Mouse (Mus musculus) CH12.LX (cell line): Measurements from ENCODE around the gene Atp6v0a4.

Source experiments
- CTCF ChIP-seq, 2 experiments: IDR thresholded peaks in 1 of 2; conservative IDR thresholded peaks in 1 of 2; 2 replicates each; pipeline ENCODE4 v1.5.1; 2011 to 2012; ENCODE audit warnings: low read depth in 2 of 2, low read length in 2 of 2, improper control_type of control experiment in 1 of 2, inconsistent platforms in 1 of 2, mild to moderate bottlenecking in 1 of 2, moderate library complexity in 1 of 2
- E2F4 ChIP-seq: IDR thresholded peaks from 2 replicates; pipeline ENCODE4 v1.6.1; 2011; ENCODE audit warnings: low read depth, low read length, improper control_type of control experiment; ENCODE audit not compliant: insufficient replicate concordance
- ELF1 ChIP-seq: IDR thresholded peaks from 2 replicates; pipeline ENCODE4 v1.6.1; 2014; ENCODE audit warnings: low read depth, mild to moderate bottlenecking, inconsistent platforms, low read length, improper control_type of control experiment
- MAFK ChIP-seq: IDR thresholded peaks from 2 replicates; pipeline ENCODE4 v1.6.1; 2011; ENCODE audit warnings: low read length, improper control_type of control experiment; ENCODE audit not compliant: insufficient replicate concordance
- NELFE ChIP-seq: IDR thresholded peaks from 2 replicates; pipeline ENCODE4 v1.6.1; 2011; ENCODE audit warnings: low read depth, low read length, improper control_type of control experiment
- POLR2A ChIP-seq: IDR thresholded peaks from 2 replicates; pipeline ENCODE4 v1.6.1; 2011; ENCODE audit warnings: low read depth, mild to moderate bottlenecking, improper control_type of control experiment, low read length

GRCm38 (mm10) chr6:38087242-38088026 lies 37.0 kb downstream of the Atp6v0a4 start:
- TF ChIP-seq CTCF (conservative IDR thresholded peaks at IDR 0.05 in 1 of 2, IDR thresholded peaks at IDR 0.05 in 1 of 2; ENCODE audit: low read depth in 2 of 2, low read length in 2 of 2): no peak
- no peak for TF ChIP-seq MAFK
- TF ChIP-seq ELF1: no peak
- TF ChIP-seq NELFE: no peak
- no peak for TF ChIP-seq E2F4
- no peak for TF ChIP-seq POLR2A
